ENCODE assay signal across 28 mouse cellular contexts in genomic region chr15:32239099-32239498, GRCm38 (mm10). TPM values are rescaled to one million over a fixed set of nuclear protein-coding genes. Genes with fewer than 3 reads are reported as not detected.
A peak's percentile ranks its signal among the peaks of the same experiment; 100 is the strongest.
DNase-seq lines count a peak whose midpoint lies in the region; ATAC-seq and TF ChIP-seq lines count a peak whose summit lies in the region.
"Had no signal": no experiment of that assay in that cellular context is flagged by ENCODE, and none has a peak within 500 bp of the region (broad histone marks: within the 10 kb centered on the region; RNA-seq: fewer than 3 reads in every experiment).

No protein-coding gene starts in this region.

- no peak for TF ChIP-seq CTCF in kidney, adult 2 months (conservative IDR thresholded peaks at IDR 0.05; ENCODE audit: insufficient read depth, insufficient read length, low read depth, low read length)

- H3K9me3 ChIP-seq in heart, embryonic 10.5 days: no peaks in the 10 kb centered on the region
- H3K9me3 ChIP-seq in kidney, embryonic 15.5 days (replicated peaks): no peaks in the 10 kb centered on the region
- H3K9me3 ChIP-seq: embryonic facial prominence, embryonic 12.5 days; embryonic facial prominence, embryonic 15.5 days; forebrain, embryonic 12.5 days; forebrain, embryonic 15.5 days; heart, embryonic 12.5 days; heart, embryonic 15.5 days; hindbrain, embryonic 10.5 days; hindbrain, embryonic 13.5 days had no signal

- peaks cover 8% of the 10 kb centered on the region; the same call in 1 of the 2 replicates for H3K36me3 ChIP-seq in heart, embryonic 10.5 days
- H3K36me3 ChIP-seq in kidney, adult 2 months (ENCODE audit: control insufficient read depth, insufficient read depth, low read length): peaks cover 3% of the 10 kb centered on the region; the same call in 1 of the 2 replicates
- peaks cover 14% of the 10 kb centered on the region for H3K36me3 ChIP-seq in kidney, embryonic 15.5 days
- H3K36me3 ChIP-seq: forebrain, embryonic 15.5 days; hindbrain, embryonic 10.5 days; hindbrain, embryonic 13.5 days had no signal

- TF ChIP-seq POLR2A in kidney, adult 2 months (IDR thresholded peaks at IDR 0.05; ENCODE audit: low read depth, low read length): no peak

- 89% methylated on average over 2 of the region's 2 CpGs for WGBS in heart, embryonic 10.5 days
- WGBS in kidney, adult 2 months: 59% methylated on average over 2 of the region's 2 CpGs
- WGBS in kidney, embryonic 15.5 days: 88% methylated on average over 2 of the region's 2 CpGs

- no peak for ATAC-seq in kidney, embryonic 15.5 days (replicated peaks; ENCODE audit: low FRiP score)
- ATAC-seq in erythroblast, adult 5-6 weeks (replicated peaks; ENCODE audit: low FRiP score, poor library complexity, severe bottlenecking): no peak
- ATAC-seq: activated CD4-positive, CD25-positive, alpha-beta regulatory T cell, adult 4 months; forebrain, embryonic 15.5 days; hindbrain, embryonic 16.5 days had no signal

- no peak overlapping the region for H3K9ac ChIP-seq in kidney, embryonic 15.5 days
- H3K9ac ChIP-seq: embryonic facial prominence, embryonic 12.5 days; embryonic facial prominence, embryonic 15.5 days; forebrain, embryonic 12.5 days; forebrain, embryonic 15.5 days; heart, embryonic 12.5 days; heart, embryonic 15.5 days; hindbrain, embryonic 13.5 days had no signal

- no peak overlapping the region for H3K27ac ChIP-seq in heart, embryonic 10.5 days
- H3K27ac ChIP-seq in kidney, adult 2 months (ENCODE audit: insufficient read depth, low read depth, low read length): peak overlapping the region; percentile 30; the same call in 1 of the 2 replicates
- no peak overlapping the region for H3K27ac ChIP-seq in kidney, embryonic 15.5 days
- H3K27ac ChIP-seq: embryonic facial prominence, embryonic 12.5 days; embryonic facial prominence, embryonic 15.5 days; forebrain, embryonic 12.5 days; forebrain, embryonic 15.5 days; heart, embryonic 15.5 days; hindbrain, embryonic 10.5 days; hindbrain, embryonic 13.5 days had no signal

- peaks cover 10% of the 10 kb centered on the region for H3K4me1 ChIP-seq in heart, embryonic 10.5 days
- H3K4me1 ChIP-seq in kidney, adult 2 months (ENCODE audit: control insufficient read depth, insufficient read depth, low read length): peaks cover 23% of the 10 kb centered on the region
- 0 out of 2 replicates have a peak, but pooled peaks cover 7% of the 10 kb centered on the region for H3K4me1 ChIP-seq in kidney, embryonic 15.5 days
- H3K4me1 ChIP-seq: hindbrain, embryonic 13.5 days had no signal

- no peak overlapping the region for H3K4me2 ChIP-seq in kidney, embryonic 15.5 days
- H3K4me2 ChIP-seq: embryonic facial prominence, embryonic 12.5 days; embryonic facial prominence, embryonic 15.5 days; forebrain, embryonic 12.5 days; forebrain, embryonic 15.5 days; heart, embryonic 12.5 days; heart, embryonic 15.5 days; hindbrain, embryonic 13.5 days had no signal

- no peak overlapping the region for H3K4me3 ChIP-seq in heart, embryonic 10.5 days
- no peak overlapping the region for H3K4me3 ChIP-seq in kidney, adult 2 months (ENCODE audit: insufficient read depth, low read depth, low read length)
- H3K4me3 ChIP-seq in kidney, embryonic 15.5 days (replicated peaks): no peak overlapping the region
- H3K4me3 ChIP-seq: embryonic facial prominence, embryonic 12.5 days; embryonic facial prominence, embryonic 15.5 days; erythroblast, embryonic 14.5 days; forebrain, embryonic 12.5 days; forebrain, embryonic 15.5 days; heart, embryonic 12.5 days; heart, embryonic 15.5 days; hindbrain, embryonic 10.5 days; hindbrain, embryonic 13.5 days had no signal

- DNase-seq in heart, adult 11 months: peak; percentile 81
- DNase-seq in heart, embryonic 10.5 days (ENCODE audit: low spot score): no peak
- DNase-seq in kidney, adult 2 months: peak; percentile 69
- peak; percentile 57 for DNase-seq in kidney, postnatal 14 days
- no peak for DNase-seq in adrenal gland, postnatal 36 days
- DNase-seq: adrenal gland, adult 8-10 months; adrenal gland, postnatal 25 days; cerebellum, adult 18-20 months; cerebellum, adult 9-10 months; cerebellum, postnatal 14 days; gastrocnemius, postnatal 10 days; gastrocnemius, postnatal 36 days; heart, postnatal 10 days; heart, postnatal 36 days had no signal

- no peaks in the 10 kb centered on the region for H3K27me3 ChIP-seq in heart, embryonic 10.5 days (ENCODE audit: insufficient read depth, poor library complexity, severe bottlenecking)
- H3K27me3 ChIP-seq in kidney, adult 2 months (replicated peaks; ENCODE audit: control insufficient read depth, insufficient read depth, low read length): no peaks in the 10 kb centered on the region
- no peaks in the 10 kb centered on the region for H3K27me3 ChIP-seq in kidney, embryonic 15.5 days
- H3K27me3 ChIP-seq: embryonic facial prominence, embryonic 12.5 days; embryonic facial prominence, embryonic 15.5 days; forebrain, embryonic 12.5 days; forebrain, embryonic 15.5 days; heart, embryonic 12.5 days; heart, embryonic 15.5 days; hindbrain, embryonic 13.5 days had no signal

RNA-seq across cellular contexts. Expression of gene Sema5a, which starts 5.5 kb away (rescaled TPM):
- polyA plus RNA-seq in heart, embryonic 10.5 days (2016; fragmentation: Nextera tagmentation; extraction: Ambion mirVana): 2.7 and 6.9 TPM in 2 replicates
- polyA plus RNA-seq in kidney, adult 2 months (2012; rRNA removed): 11.6 and 12.9 TPM in 2 replicates
- polyA plus RNA-seq in kidney, embryonic 15.5 days (2015; fragmentation: Nextera tagmentation; extraction: Ambion mirVana): 25.2 and 26.3 TPM in 2 replicates
- total RNA-seq in adrenal gland, postnatal 36 days (2021): 10 to 100 TPM; 16.0 to 23.2 TPM
- total RNA-seq in erythroblast, adult 5-6 weeks (2015; ENCODE audit: low replicate concordance): not detected in 2 replicates
- 1.3 TPM in 1 of 2 replicates, not detected in the other for total RNA-seq in erythroblast, adult 5-6 weeks (2017; ENCODE audit: low replicate concordance)
- total RNA-seq: granulocyte monocyte progenitor cell, adult 5-6 weeks had no signal
- polyA plus RNA-seq: activated CD4-positive, CD25-positive, alpha-beta regulatory T cell, adult 4 months; erythroblast, embryonic 14.5 days had no signal

Comparison
In these comparisons a context has a peak if more than half of its experiments do, and no peak if none do; other contexts are left out.
1. DNase-seq: peak in heart, adult 11 months (single experiment), kidney, adult 2 months (single experiment) and kidney, postnatal 14 days (single experiment); none in heart, embryonic 10.5 days (single experiment) and adrenal gland, postnatal 36 days (0 of 2).